Mouse (Mus musculus): Measurements from ENCODE around the gene Atp6v0b. TPM values are rescaled to one million over a fixed set of nuclear protein-coding genes. Genes with fewer than 3 reads are reported as not detected.

Gene Atp6v0b
- total RNA-seq (2018; cell fraction: chromatin; rRNA removed): 1,000 to 10,000 TPM in 7 of 26 experiments, 100 to 1,000 TPM in 19; 550 to 1,641 (median 786) TPM
- total RNA-seq (2018; cell fraction: cytosol; rRNA removed): 100 to 1,000 TPM; 385 to 632 (median 493) TPM
- total RNA-seq (2018; cell fraction: nucleus; rRNA removed): 1,000 to 10,000 TPM in 18 of 26 experiments, 100 to 1,000 TPM in 8; 771 to 1,959 (median 1,156) TPM
- polyA plus RNA-seq (2018): 307 to 636 TPM (median 464 TPM) in 3 replicates

DNA sequence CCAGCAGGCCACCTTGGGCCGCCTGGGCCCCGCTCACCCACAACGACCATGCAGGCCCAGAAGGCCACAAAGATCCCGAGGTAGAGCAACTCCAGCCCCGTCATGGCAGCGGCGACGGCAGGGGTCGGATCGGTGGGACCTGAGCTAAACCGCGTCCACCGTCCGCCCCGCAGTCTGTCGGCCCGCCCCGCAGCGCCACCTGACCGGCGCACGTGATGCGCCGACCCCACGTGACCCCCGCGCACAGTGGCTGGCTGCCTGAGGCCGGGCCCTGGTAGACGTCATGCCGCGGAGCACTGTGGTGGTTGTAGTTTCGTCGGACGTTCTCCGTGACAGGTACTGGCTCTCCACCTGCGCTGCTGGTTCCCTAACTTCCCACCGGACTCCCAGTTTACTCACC is at the start of gene Atp6v0b:
Atp6v0b (minus strand) TSS at position 201 of the 400 bp plus-strand sequence.
- Histone ChIP-seq H3K4me3 (ENCODE audit: inconsistent target) (peak within 1 kb of the TSS; percentile 84), H3K27ac (peak within 1 kb of the TSS; percentile 56), H3K79me2 (ENCODE audit: inconsistent target) (peaks cover 24% of the 10 kb centered on the region), H3K36me3 (ENCODE audit: inconsistent target) (peaks cover 21% of the 10 kb centered on the region)
- under 1% methylated on average over 36 of the region's 37 CpGs for WGBS (ENCODE audit: missing documents)

DNA sequence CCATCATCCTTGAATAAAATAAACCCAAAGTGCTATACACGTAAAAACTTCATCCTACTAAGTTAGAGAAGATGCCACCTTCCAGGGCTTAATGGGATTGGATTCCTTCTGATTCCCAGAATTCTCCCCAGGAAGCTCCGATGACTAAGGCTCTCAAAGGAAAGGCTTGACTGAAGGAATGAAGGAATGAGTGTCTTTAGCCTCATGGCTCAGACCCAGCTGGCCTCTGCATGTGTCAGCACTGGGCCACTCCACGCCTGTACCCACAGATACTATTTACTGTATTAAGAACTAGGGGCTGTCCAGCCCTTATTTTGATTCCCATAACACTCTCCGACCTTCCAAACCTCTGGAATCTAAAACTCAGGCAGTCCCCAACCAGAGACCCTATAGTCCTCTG is 46.9 kb upstream of the Atp6v0b start:
- H3K27ac ChIP-seq: no peak overlapping the region
- WGBS (ENCODE audit: missing documents): 90% methylated on average over 4 of the region's 4 CpGs

DNA sequence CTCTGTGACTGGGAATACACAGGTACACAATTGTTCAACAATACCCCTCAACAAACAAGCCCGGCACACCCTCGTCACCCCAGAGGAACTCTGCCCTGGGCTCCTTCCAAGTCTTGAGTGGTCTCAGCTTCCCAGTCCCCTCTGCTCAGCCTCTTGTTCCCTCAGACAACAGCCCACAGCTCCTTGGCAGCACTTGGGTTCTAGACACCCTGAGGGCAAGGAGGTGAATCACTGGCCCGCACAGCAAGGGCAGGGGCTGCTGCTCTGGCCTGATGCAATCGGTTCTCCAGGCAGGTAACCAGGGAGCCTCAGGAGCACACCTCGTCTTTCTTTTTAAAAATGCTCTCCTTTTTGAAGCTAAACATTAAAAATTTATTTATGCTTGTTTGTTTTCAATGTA is 46.1 kb upstream of the Atp6v0b start:
- H3K36me3 ChIP-seq (ENCODE audit: inconsistent target): no peaks in the 10 kb centered on the region
- WGBS (ENCODE audit: missing documents): 97% methylated on average over 5 of the region's 5 CpGs
- no peak overlapping the region for H3K4me3 ChIP-seq (ENCODE audit: inconsistent target)
- no peaks in the 10 kb centered on the region for H3K79me2 ChIP-seq (ENCODE audit: inconsistent target)
- H3K27ac ChIP-seq: no peak overlapping the region

More for the DNA sequence above, 46.9 kb upstream of the Atp6v0b start:
- Histone ChIP-seq H3K4me3 (ENCODE audit: inconsistent target) (no peak overlapping the region), H3K36me3 (ENCODE audit: inconsistent target) (no peaks in the 10 kb centered on the region), H3K79me2 (ENCODE audit: inconsistent target) (no peaks in the 10 kb centered on the region)

DNA sequence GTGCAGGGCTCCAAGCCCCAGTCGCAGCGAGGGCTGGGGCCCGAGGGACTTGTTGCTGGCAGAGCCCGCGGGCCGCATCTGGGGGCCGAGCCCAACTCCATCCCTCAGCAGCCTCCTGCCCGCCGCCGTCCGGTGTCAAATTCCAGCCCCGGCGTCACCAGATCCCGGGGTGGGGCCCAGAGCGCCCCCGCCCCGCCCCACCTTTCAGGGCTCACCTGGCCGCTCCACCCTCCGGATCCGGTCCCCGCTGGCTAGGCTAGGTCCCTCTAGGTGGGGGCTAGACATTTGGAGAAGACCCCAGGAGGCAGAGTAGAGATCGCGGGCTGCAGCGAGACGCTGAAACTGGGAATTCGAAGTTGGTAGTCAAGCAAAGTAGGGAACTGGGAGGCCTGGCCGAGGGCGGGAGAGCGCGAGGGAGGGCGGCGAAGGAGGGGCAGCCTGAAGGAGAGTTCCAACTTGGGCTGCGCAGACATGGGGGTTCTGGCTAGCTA is 42.3 kb upstream of the Atp6v0b start, which contains the start of gene Artn:
Artn (minus strand) TSS at position 373 of the 491 bp plus-strand sequence.
- H3K36me3 ChIP-seq (ENCODE audit: inconsistent target): no peaks in the 10 kb centered on the region
- no peak within 1 kb of the TSS for H3K27ac ChIP-seq

DNA sequence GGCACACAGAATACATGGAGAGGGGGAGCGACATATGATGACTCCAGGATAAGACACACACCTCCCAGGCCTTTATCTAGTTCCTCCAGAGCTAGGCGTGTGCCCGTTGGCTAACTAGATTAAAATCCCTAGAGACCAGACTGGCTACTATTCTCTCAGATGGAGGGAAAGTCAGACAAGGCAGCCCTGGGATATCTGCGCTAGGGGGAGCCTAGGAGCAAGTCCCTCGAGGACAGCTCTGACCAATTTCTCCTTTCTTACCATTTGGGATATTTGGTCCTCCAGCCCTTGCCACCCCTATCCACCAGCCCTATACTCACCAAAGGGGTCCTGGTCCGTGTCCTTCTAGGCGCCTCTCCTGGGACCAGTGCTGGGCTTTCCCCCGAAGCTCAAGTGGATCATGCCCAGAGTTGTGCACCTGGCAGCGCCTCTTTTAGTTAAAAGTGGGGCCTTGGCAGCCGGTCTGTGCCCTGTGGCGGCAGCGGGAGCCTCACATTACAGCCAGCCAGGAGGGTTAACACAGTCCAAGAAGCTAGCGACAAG is 41.6 kb upstream of the Atp6v0b start:
- H3K27ac ChIP-seq: no peak overlapping the region
- no peaks in the 10 kb centered on the region for H3K36me3 ChIP-seq (ENCODE audit: inconsistent target)
- H3K4me3 ChIP-seq (ENCODE audit: inconsistent target): no peak overlapping the region
- WGBS (ENCODE audit: missing documents): 7% methylated on average over 13 of the region's 13 CpGs
- H3K79me2 ChIP-seq (ENCODE audit: inconsistent target): no peaks in the 10 kb centered on the region

More for the DNA sequence above, 42.3 kb upstream of the Atp6v0b start, which contains the start of gene Artn:
- Histone ChIP-seq H3K4me3 (ENCODE audit: inconsistent target) (no peak within 1 kb of the TSS), H3K79me2 (ENCODE audit: inconsistent target) (no peaks in the 10 kb centered on the region)
- WGBS (ENCODE audit: missing documents): 10% methylated on average over 26 of the region's 33 CpGs

DNA sequence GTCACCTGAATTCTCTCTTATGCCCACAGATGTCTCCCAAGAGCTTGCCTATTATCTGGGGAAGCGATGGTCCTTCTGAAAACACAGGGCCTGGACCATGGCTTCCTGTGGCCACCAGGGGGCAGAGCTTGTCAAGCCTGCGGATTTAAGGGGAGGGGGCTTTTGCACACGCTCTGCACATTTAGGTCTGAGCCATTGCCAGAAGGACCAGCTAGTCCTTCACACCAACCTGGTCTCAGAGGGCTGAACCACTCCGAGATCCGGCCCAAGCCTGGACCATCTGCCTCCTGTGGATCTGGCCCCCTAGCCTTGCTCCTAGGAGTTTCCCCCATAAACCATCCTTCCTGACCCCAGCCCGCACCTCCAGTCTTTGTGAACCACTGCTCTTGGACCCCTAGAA is 41.1 kb upstream of the Atp6v0b start:
- WGBS (ENCODE audit: missing documents): 34% methylated on average over 6 of the region's 6 CpGs
- H3K79me2 ChIP-seq (ENCODE audit: inconsistent target): no peaks in the 10 kb centered on the region
- no peak overlapping the region for H3K4me3 ChIP-seq (ENCODE audit: inconsistent target)
- no peak overlapping the region for H3K27ac ChIP-seq
- no peaks in the 10 kb centered on the region for H3K36me3 ChIP-seq (ENCODE audit: inconsistent target)

DNA sequence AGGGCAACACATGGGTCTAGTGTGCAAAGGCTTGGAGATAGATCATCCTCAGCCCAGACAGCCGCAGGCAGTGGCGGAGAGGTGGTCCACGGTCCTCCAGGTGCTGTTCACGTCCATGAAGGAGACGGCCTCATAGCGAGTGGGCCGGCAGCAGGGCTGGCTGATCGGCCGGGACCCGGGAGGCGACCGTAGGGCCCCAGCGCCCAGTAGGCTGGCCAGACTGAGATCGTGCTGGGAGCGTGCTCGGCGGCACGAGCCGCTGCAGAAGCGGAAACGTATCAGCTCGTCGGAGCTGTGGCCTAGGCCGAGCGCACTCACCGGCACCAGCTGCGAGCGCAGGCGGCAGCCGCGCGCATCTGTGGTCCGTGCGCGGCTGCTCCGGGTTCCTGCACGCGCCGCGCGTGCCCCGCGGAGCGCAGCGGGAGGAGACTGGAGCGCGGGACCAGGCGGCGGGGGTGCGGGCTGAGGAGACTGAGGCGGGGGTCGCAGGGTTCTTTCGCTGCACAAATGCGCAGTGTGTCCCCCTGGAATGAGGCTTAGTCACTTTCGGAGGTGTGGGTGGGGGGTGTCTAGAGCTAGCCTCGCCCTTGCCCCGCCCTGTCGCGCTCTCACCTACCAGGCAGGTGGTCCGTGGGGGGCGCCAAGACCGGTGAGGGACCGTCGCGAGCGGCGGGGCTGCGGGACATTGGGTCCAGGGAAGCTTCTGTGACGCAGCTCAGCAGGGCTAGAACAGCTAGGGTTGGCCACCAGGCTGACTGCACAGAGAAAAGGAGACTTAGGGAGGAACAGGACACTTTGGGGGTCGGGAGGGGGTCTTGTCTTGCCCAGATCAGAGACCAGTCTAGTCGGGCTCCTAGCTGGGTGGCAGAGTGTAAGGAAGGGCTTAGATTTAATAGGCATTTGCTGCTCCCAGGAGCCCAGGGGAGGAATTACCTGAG is 39.7 kb upstream of the Atp6v0b start:
- Histone ChIP-seq H3K4me3 (ENCODE audit: inconsistent target) (no peak overlapping the region), H3K79me2 (ENCODE audit: inconsistent target) (no peaks in the 10 kb centered on the region), H3K36me3 (ENCODE audit: inconsistent target) (no peaks in the 10 kb centered on the region), H3K27ac (no peak overlapping the region)
- WGBS (ENCODE audit: missing documents): 8% methylated on average over 55 of the region's 71 CpGs

DNA sequence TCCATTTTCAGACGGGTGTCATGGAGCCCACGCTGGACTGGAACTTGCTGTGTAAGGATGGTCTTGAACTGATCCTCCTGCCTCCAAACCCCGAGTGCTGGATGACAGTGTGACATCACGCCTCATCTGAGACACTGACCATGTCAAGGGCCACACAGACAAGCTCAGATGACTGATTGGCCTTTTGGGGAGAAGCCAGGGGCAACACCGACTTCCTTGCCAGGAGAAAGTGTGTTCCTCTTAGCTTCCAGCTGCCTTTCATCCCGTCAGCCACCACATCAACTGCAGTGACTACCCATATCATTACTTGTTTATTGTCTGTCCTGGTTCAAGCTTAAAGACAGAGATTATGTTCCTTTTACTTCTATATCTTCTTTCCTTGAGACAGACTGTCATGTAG is 37.8 kb upstream of the Atp6v0b start:
- no peaks in the 10 kb centered on the region for H3K36me3 ChIP-seq (ENCODE audit: inconsistent target)
- no peak overlapping the region for H3K4me3 ChIP-seq (ENCODE audit: inconsistent target)
- no peaks in the 10 kb centered on the region for H3K79me2 ChIP-seq (ENCODE audit: inconsistent target)
- H3K27ac ChIP-seq: no peak overlapping the region
- 43% methylated on average over 6 of the region's 6 CpGs for WGBS (ENCODE audit: missing documents)

DNA sequence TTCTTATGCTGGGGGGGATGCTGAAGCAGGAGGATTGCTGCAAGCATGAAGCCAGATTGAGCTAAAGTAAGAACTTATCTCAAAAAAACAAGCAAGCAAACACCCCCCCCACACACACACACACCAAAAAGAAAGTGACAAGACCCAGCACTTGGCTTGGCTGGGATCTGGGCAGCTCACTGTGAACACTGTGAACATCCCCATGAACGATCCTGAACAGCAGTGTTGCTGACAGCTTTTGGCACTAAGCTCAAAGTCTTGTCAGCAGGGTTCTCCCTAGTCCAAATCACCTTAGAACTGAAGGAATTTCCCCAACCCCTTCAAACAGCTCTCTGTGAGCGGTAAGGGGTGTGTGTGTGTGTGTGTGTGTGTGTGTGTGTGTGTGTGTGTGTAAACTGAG is 36.3 kb upstream of the Atp6v0b start:
- 100% methylated on average over 1 of the region's 2 CpGs for WGBS (ENCODE audit: missing documents)
- H3K27ac ChIP-seq: no peak overlapping the region
- no peaks in the 10 kb centered on the region for H3K79me2 ChIP-seq (ENCODE audit: inconsistent target)
- no peak overlapping the region for H3K4me3 ChIP-seq (ENCODE audit: inconsistent target)
- no peaks in the 10 kb centered on the region for H3K36me3 ChIP-seq (ENCODE audit: inconsistent target)

DNA sequence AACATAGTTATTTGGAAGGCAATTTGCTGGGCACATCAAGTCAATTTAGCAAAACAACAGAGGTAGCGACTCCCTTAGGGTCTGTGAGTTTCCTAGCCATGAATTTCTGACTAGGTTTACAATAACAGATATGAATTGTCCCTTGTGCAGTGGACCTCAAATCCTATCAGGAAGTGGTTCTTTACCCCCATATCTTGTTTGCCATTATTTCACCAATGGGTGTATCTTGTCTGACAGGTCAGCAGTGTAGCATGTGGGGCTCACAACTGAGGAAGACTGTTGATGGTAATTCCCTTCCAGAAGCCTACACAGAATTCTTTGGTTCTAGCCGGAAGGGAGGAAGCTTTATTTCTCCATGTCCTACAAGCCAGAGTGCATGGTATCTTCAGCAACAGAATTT is 34.2 kb upstream of the Atp6v0b start:
- Histone ChIP-seq H3K4me3 (ENCODE audit: inconsistent target) (no peak overlapping the region), H3K79me2 (ENCODE audit: inconsistent target) (no peaks in the 10 kb centered on the region), H3K27ac (no peak overlapping the region), H3K36me3 (ENCODE audit: inconsistent target) (no peaks in the 10 kb centered on the region)
- 100% methylated on average over 2 of the region's 2 CpGs for WGBS (ENCODE audit: missing documents)

DNA sequence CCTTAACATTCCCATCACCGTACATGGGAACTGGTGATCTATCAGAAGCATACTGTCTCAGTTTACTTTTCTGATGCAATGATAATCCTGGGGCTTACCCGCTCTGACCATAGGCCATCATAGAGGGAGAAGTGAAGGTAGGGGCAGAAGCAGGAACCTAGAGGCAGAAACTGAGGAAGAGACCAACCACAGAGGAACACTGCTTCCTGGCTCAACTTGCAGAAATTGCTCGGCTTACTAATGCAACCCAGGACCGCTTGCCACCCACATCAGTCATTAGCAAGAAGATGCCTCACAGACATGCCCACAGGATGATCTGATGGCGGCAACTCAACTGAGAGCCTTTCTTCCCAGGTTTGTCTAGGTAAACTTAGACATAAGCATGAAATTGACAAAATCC is 31.6 kb upstream of the Atp6v0b start:
- no peak overlapping the region for H3K4me3 ChIP-seq (ENCODE audit: inconsistent target)
- H3K36me3 ChIP-seq (ENCODE audit: inconsistent target): no peaks in the 10 kb centered on the region
- WGBS (ENCODE audit: missing documents): 10% methylated on average over 5 of the region's 5 CpGs
- H3K79me2 ChIP-seq (ENCODE audit: inconsistent target): peaks cover 10% of the 10 kb centered on the region
- peak overlapping the region; percentile 5 for H3K27ac ChIP-seq

DNA sequence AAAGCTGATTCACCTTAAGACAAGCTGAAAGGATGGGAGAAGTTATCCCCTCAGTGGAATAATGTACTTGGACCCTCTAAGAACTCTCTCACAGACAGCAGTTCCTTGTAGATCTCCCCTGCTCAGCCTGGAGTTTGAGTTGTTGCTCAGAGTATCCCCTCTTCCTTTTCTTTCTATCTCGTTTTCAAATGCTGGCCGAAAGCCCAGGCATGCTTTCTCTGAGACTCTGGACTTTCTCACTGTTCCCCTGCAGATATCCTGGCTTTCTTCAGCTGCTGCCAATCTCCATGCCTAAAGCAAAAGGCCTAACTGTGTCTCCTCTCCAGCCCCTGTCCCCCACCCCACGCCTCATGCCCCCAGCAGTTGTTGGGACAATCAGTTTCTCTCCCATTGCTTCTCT is 31.1 kb upstream of the Atp6v0b start:
- WGBS (ENCODE audit: missing documents): 47% methylated on average over 3 of the region's 3 CpGs
- Histone ChIP-seq H3K4me3 (ENCODE audit: inconsistent target) (no peak overlapping the region), H3K36me3 (ENCODE audit: inconsistent target) (no peaks in the 10 kb centered on the region), H3K79me2 (ENCODE audit: inconsistent target) (peaks cover 15% of the 10 kb centered on the region), H3K27ac (peak overlapping the region; percentile 5)

DNA sequence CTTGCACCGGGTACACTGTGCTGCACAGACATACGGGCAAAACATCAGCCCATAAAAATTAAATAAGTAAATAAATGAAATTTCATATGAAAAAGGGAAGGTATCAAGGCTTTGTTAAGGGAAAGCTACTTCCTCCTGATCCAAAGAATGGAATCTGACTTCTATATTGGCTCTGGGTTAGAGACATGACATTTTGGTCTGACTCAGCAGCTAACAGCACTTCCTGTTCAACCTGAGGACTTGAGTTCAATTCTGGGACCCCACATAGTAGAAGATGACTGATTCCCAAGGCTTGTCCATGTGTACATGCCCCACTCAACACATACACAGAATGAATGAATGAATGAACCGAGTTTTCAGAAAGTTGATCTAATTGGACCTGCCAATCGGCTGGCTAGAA is 30.7 kb upstream of the Atp6v0b start:
- peak overlapping the region; percentile 80; the same call in 1 of the 2 replicates for H3K27ac ChIP-seq
- H3K36me3 ChIP-seq (ENCODE audit: inconsistent target): no peaks in the 10 kb centered on the region
- WGBS (ENCODE audit: missing documents): 95% methylated on average over 4 of the region's 4 CpGs
- H3K4me3 ChIP-seq (ENCODE audit: inconsistent target): no peak overlapping the region
- peaks cover 19% of the 10 kb centered on the region for H3K79me2 ChIP-seq (ENCODE audit: inconsistent target)

DNA sequence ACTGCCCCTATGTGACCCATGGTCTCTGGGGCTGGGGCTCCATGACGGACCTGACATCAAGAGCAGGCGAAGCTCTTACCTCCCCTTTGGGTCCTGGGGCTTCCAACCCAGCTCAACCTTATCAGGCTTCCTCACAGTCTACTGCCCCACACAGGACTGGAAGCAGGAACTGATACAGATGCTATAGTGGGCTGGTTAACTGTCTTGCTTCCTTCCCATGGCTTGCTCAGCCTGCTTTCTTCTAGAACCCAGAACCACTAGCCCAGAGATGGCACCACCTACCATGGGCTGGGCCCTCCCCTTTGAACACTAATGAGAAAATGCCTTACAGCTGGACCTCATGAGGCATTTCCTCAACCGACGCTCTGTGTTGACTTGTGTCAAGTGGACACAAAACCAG is 30.3 kb upstream of the Atp6v0b start:
- H3K4me3 ChIP-seq (ENCODE audit: inconsistent target): no peak overlapping the region
- H3K36me3 ChIP-seq (ENCODE audit: inconsistent target): no peaks in the 10 kb centered on the region
- WGBS (ENCODE audit: missing documents): 93% methylated on average over 4 of the region's 4 CpGs
- peaks cover 23% of the 10 kb centered on the region for H3K79me2 ChIP-seq (ENCODE audit: inconsistent target)
- H3K27ac ChIP-seq: peak overlapping the region; percentile 80

Data from macrophage (primary cell).